Mouse (Mus musculus): ENCODE measurements at regions not wholly inside any gene's neighbourhood (a gene's known extent, or its start where the extent isn't known, plus 50 kb on each side); places are given as distances from the start of the nearest gene placed in this dataset.

GRCm38 (mm10) chr1:76873207-76873606 is 641.7 kb downstream of the Epha4 start:
- Histone ChIP-seq H3K36me3 (ENCODE audit: control insufficient read depth, insufficient read depth, low read length, poor library complexity, severe bottlenecking) (no peaks in the 10 kb centered on the region), H3K27me3 (ENCODE audit: control insufficient read depth, insufficient read depth, low read length, poor library complexity, severe bottlenecking) (no peaks in the 10 kb centered on the region)
- no peak for DNase-seq (ENCODE audit: low read depth, low spot score)

GRCm38 (mm10) chr1:76880111-76880782 is 634.6 kb downstream of the Epha4 start:
- H3K36me3 ChIP-seq (ENCODE audit: control insufficient read depth, insufficient read depth, low read length, poor library complexity, severe bottlenecking): no peaks in the 10 kb centered on the region
- no peak for DNase-seq (ENCODE audit: low read depth, low spot score)
- no peaks in the 10 kb centered on the region for H3K27me3 ChIP-seq (ENCODE audit: control insufficient read depth, insufficient read depth, low read length, poor library complexity, severe bottlenecking)

GRCm38 (mm10) chr1:76880783-76881145 is 634.1 kb downstream of the Epha4 start:
- Histone ChIP-seq H3K36me3 (ENCODE audit: control insufficient read depth, insufficient read depth, low read length, poor library complexity, severe bottlenecking) (no peaks in the 10 kb centered on the region), H3K27me3 (ENCODE audit: control insufficient read depth, insufficient read depth, low read length, poor library complexity, severe bottlenecking) (no peaks in the 10 kb centered on the region)
- DNase-seq (ENCODE audit: low read depth, low spot score): no peak

- Histone ChIP-seq H3K27me3 (ENCODE audit: control insufficient read depth, insufficient read depth, low read length, poor library complexity, severe bottlenecking) (no peaks in the 10 kb centered on the region), H3K36me3 (ENCODE audit: control insufficient read depth, insufficient read depth, low read length, poor library complexity, severe bottlenecking) (no peaks in the 10 kb centered on the region)
- DNase-seq (ENCODE audit: low read depth, low spot score): no peak
These were observed 618.6 kb downstream of the Epha4 start for GRCm38 (mm10) chr1:76896152-76896864.

GRCm38 (mm10) chr1:76897431-76897830 is 617.5 kb downstream of the Epha4 start:
- no peak for DNase-seq (ENCODE audit: low read depth, low spot score)

GRCm38 (mm10) chr1:76911472-76911871 is 603.4 kb downstream of the Epha4 start:
- H3K36me3 ChIP-seq (ENCODE audit: control insufficient read depth, insufficient read depth, low read length, poor library complexity, severe bottlenecking): no peaks in the 10 kb centered on the region
- H3K27me3 ChIP-seq (ENCODE audit: control insufficient read depth, insufficient read depth, low read length, poor library complexity, severe bottlenecking): no peaks in the 10 kb centered on the region
- no peak for DNase-seq (ENCODE audit: low read depth, low spot score)

More at GRCm38 (mm10) chr1:76897431-76897830, 617.5 kb downstream of the Epha4 start:
- H3K36me3 ChIP-seq (ENCODE audit: control insufficient read depth, insufficient read depth, low read length, poor library complexity, severe bottlenecking): no peaks in the 10 kb centered on the region
- H3K27me3 ChIP-seq (ENCODE audit: control insufficient read depth, insufficient read depth, low read length, poor library complexity, severe bottlenecking): no peaks in the 10 kb centered on the region

GRCm38 (mm10) chr1:76919541-76919940 is 595.3 kb downstream of the Epha4 start:
- DNase-seq (ENCODE audit: low read depth, low spot score): no peak
- Histone ChIP-seq H3K27me3 (ENCODE audit: control insufficient read depth, insufficient read depth, low read length, poor library complexity, severe bottlenecking) (no peaks in the 10 kb centered on the region), H3K36me3 (ENCODE audit: control insufficient read depth, insufficient read depth, low read length, poor library complexity, severe bottlenecking) (no peaks in the 10 kb centered on the region)

GRCm38 (mm10) chr1:76920634-76921033 is 594.3 kb downstream of the Epha4 start:
- no peaks in the 10 kb centered on the region for H3K36me3 ChIP-seq (ENCODE audit: control insufficient read depth, insufficient read depth, low read length, poor library complexity, severe bottlenecking)
- no peaks in the 10 kb centered on the region for H3K27me3 ChIP-seq (ENCODE audit: control insufficient read depth, insufficient read depth, low read length, poor library complexity, severe bottlenecking)
- no peak for DNase-seq (ENCODE audit: low read depth, low spot score)

- DNase-seq (ENCODE audit: low read depth, low spot score): no peak
- H3K36me3 ChIP-seq (ENCODE audit: control insufficient read depth, insufficient read depth, low read length, poor library complexity, severe bottlenecking): no peaks in the 10 kb centered on the region
These were observed 587.8 kb downstream of the Epha4 start for GRCm38 (mm10) chr1:76927041-76927440.

GRCm38 (mm10) chr1:76928035-76928434 is 586.9 kb downstream of the Epha4 start:
- DNase-seq (ENCODE audit: low read depth, low spot score): no peak
- Histone ChIP-seq H3K36me3 (ENCODE audit: control insufficient read depth, insufficient read depth, low read length, poor library complexity, severe bottlenecking) (no peaks in the 10 kb centered on the region), H3K27me3 (ENCODE audit: control insufficient read depth, insufficient read depth, low read length, poor library complexity, severe bottlenecking) (no peaks in the 10 kb centered on the region)

More at GRCm38 (mm10) chr1:76927041-76927440, 587.8 kb downstream of the Epha4 start:
- no peaks in the 10 kb centered on the region for H3K27me3 ChIP-seq (ENCODE audit: control insufficient read depth, insufficient read depth, low read length, poor library complexity, severe bottlenecking)

- Histone ChIP-seq H3K27me3 (ENCODE audit: control insufficient read depth, insufficient read depth, low read length, poor library complexity, severe bottlenecking) (no peaks in the 10 kb centered on the region), H3K36me3 (ENCODE audit: control insufficient read depth, insufficient read depth, low read length, poor library complexity, severe bottlenecking) (no peaks in the 10 kb centered on the region)
- no peak for DNase-seq (ENCODE audit: low read depth, low spot score)
These were observed 581.4 kb downstream of the Epha4 start for GRCm38 (mm10) chr1:76933460-76933859.

- no peak for DNase-seq (ENCODE audit: low read depth, low spot score)
- H3K36me3 ChIP-seq (ENCODE audit: control insufficient read depth, insufficient read depth, low read length, poor library complexity, severe bottlenecking): no peaks in the 10 kb centered on the region
- no peaks in the 10 kb centered on the region for H3K27me3 ChIP-seq (ENCODE audit: control insufficient read depth, insufficient read depth, low read length, poor library complexity, severe bottlenecking)
These were observed 572.2 kb downstream of the Epha4 start for GRCm38 (mm10) chr1:76942730-76943129.

GRCm38 (mm10) chr1:76944046-76944445 is 570.8 kb downstream of the Epha4 start:
- H3K27me3 ChIP-seq (ENCODE audit: control insufficient read depth, insufficient read depth, low read length, poor library complexity, severe bottlenecking): no peaks in the 10 kb centered on the region
- DNase-seq (ENCODE audit: low read depth, low spot score): no peak

GRCm38 (mm10) chr1:76955031-76955430 is 559.9 kb downstream of the Epha4 start:
- no peak for DNase-seq (ENCODE audit: low read depth, low spot score)
- no peaks in the 10 kb centered on the region for H3K36me3 ChIP-seq (ENCODE audit: control insufficient read depth, insufficient read depth, low read length, poor library complexity, severe bottlenecking)
- H3K27me3 ChIP-seq (ENCODE audit: control insufficient read depth, insufficient read depth, low read length, poor library complexity, severe bottlenecking): no peaks in the 10 kb centered on the region

More at GRCm38 (mm10) chr1:76944046-76944445, 570.8 kb downstream of the Epha4 start:
- no peaks in the 10 kb centered on the region for H3K36me3 ChIP-seq (ENCODE audit: control insufficient read depth, insufficient read depth, low read length, poor library complexity, severe bottlenecking)

GRCm38 (mm10) chr1:76957411-76957810 is 557.5 kb downstream of the Epha4 start:
- no peaks in the 10 kb centered on the region for H3K27me3 ChIP-seq (ENCODE audit: control insufficient read depth, insufficient read depth, low read length, poor library complexity, severe bottlenecking)
- no peaks in the 10 kb centered on the region for H3K36me3 ChIP-seq (ENCODE audit: control insufficient read depth, insufficient read depth, low read length, poor library complexity, severe bottlenecking)
- DNase-seq (ENCODE audit: low read depth, low spot score): no peak

All from splenic B cell, adult 2 months (primary cell).